Comparison of ENCODE assay signal across 8 mouse cellular contexts in the genomic region with DNA sequence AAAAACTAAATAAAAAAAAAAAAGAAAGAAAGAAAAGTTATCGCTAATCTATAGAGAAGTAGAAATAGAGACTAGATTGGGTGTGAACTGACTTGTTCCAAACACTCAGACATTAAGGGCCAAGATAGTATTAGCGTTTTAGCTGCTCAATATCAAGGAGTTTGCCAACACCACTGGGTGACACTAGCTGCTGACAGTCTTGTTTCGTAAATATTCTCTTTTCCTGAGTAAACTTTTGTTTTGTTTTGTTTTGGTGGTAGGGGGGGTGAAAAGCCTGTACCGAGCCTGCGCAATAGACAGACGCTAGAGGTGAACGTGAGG. TPM values are rescaled to one million over a fixed set of nuclear protein-coding genes. Genes with fewer than 3 reads are reported as not detected.
DNase-seq lines count a peak whose midpoint lies in the region; ATAC-seq and TF ChIP-seq lines count a peak whose summit lies in the region.

No protein-coding gene starts in this region.

- no peak overlapping the region for H3K9ac ChIP-seq in limb, embryonic 11.5 days (ENCODE audit: low read length)
- H3K9ac ChIP-seq in neural tube, embryonic 15.5 days (replicated peaks) = no peak overlapping the region

- peaks cover 5% of the 10 kb centered on the region; the same call in 1 of the 2 replicates for H3K4me1 ChIP-seq in lung, adult 2 months (ENCODE audit: control insufficient read depth, insufficient read depth, low read length)
- H3K4me1 ChIP-seq in forebrain, embryonic 10.5 days = peaks cover 13% of the 10 kb centered on the region
- no peaks in the 10 kb centered on the region for H3K4me1 ChIP-seq in limb, embryonic 11.5 days (ENCODE audit: control insufficient read depth, insufficient read depth, low read length)
- H3K4me1 ChIP-seq in neural tube, embryonic 15.5 days = peaks cover 29% of the 10 kb centered on the region

- TF ChIP-seq POLR2A in lung, adult 2 months (IDR thresholded peaks at IDR 0.05; ENCODE audit: borderline replicate concordance, extremely low read depth, low read depth, low read length) = no peak

- H3K27me3 ChIP-seq in forebrain, embryonic 10.5 days (ENCODE audit: poor library complexity, severe bottlenecking) = no peaks in the 10 kb centered on the region
- H3K27me3 ChIP-seq in limb, embryonic 11.5 days (ENCODE audit: control insufficient read depth, insufficient read depth, low read length) = no peaks in the 10 kb centered on the region
- H3K27me3 ChIP-seq in neural tube, embryonic 15.5 days (replicated peaks) = no peaks in the 10 kb centered on the region

- 0 out of 2 replicates have a peak, but pooled peaks cover 4% of the 10 kb centered on the region for H3K9me3 ChIP-seq in forebrain, embryonic 10.5 days
- H3K9me3 ChIP-seq in limb, embryonic 11.5 days (ENCODE audit: control insufficient read depth, low read length) = no peaks in the 10 kb centered on the region
- H3K9me3 ChIP-seq in neural tube, embryonic 15.5 days (replicated peaks) = no peaks in the 10 kb centered on the region

- peak overlapping the region; percentile 38; the same call in 1 of the 2 replicates for H3K4me2 ChIP-seq in limb, embryonic 11.5 days (ENCODE audit: low read depth, severe bottlenecking)
- peak overlapping the region; percentile 51 for H3K4me2 ChIP-seq in neural tube, embryonic 15.5 days

- H3K4me3 ChIP-seq in lung, adult 2 months (replicated peaks; ENCODE audit: extremely low read depth, low read depth, low read length) = peak overlapping the region; percentile 67
- peak overlapping the region; percentile 81 for H3K4me3 ChIP-seq in forebrain, embryonic 10.5 days
- H3K4me3 ChIP-seq in limb, embryonic 11.5 days (ENCODE audit: low read depth, low read length) = peak overlapping the region; percentile 12; the same call in 1 of the 2 replicates
- peak overlapping the region; percentile 65 for H3K4me3 ChIP-seq in neural tube, embryonic 15.5 days (replicated peaks)

- 20% methylated on average over 7 of the region's 7 CpGs for WGBS in lung, adult 2 months
- 16% methylated on average over 7 of the region's 7 CpGs for WGBS in forebrain, embryonic 10.5 days
- WGBS in limb, embryonic 11.5 days = 7% methylated on average over 7 of the region's 7 CpGs
- 27% methylated on average over 7 of the region's 7 CpGs for WGBS in neural tube, embryonic 15.5 days

- no peak for DNase-seq in lung, adult 2 months
- no peak for DNase-seq in lung, postnatal 36 days
- DNase-seq in forebrain, embryonic 10.5 days (ENCODE audit: extremely low spot score, low spot score) = no peak
- no peak for DNase-seq in limb, embryonic 11.5 days (ENCODE audit: low spot score)
- no peak for DNase-seq in embryo, embryonic 9.5 days (ENCODE audit: extremely low spot score)
- DNase-seq in cerebellum, postnatal 14 days = no peak
- DNase-seq in layer of hippocampus, adult 8-10 months (ENCODE audit: low spot score in 2 of 2) = no peak

- peak overlapping the region; percentile 53; the same call in 1 of the 2 replicates for H3K27ac ChIP-seq in forebrain, embryonic 10.5 days
- no peak overlapping the region for H3K27ac ChIP-seq in limb, embryonic 11.5 days (replicated peaks; ENCODE audit: low read depth, low read length)
- H3K27ac ChIP-seq in neural tube, embryonic 15.5 days (replicated peaks) = peak overlapping the region; percentile 68; the same call in 1 of the 2 replicates

- H3K36me3 ChIP-seq in forebrain, embryonic 10.5 days (replicated peaks) = peaks cover 8% of the 10 kb centered on the region; the same call in 1 of the 2 replicates
- no peaks in the 10 kb centered on the region for H3K36me3 ChIP-seq in limb, embryonic 11.5 days (ENCODE audit: control insufficient read depth, insufficient read depth, low read length)
- H3K36me3 ChIP-seq in neural tube, embryonic 15.5 days = no peaks in the 10 kb centered on the region

- no peak for TF ChIP-seq CTCF in lung, adult 2 months (IDR thresholded peaks at IDR 0.05; ENCODE audit: insufficient read depth, low read length)

- no peak for ATAC-seq in limb, embryonic 11.5 days (ENCODE audit: insufficient number of reproducible peaks, low FRiP score, low TSS enrichment, low read depth)
- no peak for ATAC-seq in neural tube, embryonic 15.5 days (ENCODE audit: low FRiP score)

RNA-seq across cellular contexts. Expression of a gene that starts 0.4 kb away (rescaled TPM):
- polyA plus RNA-seq in lung, adult 2 months (2012; rRNA removed) = 31.0 and 43.3 TPM in 2 replicates
- polyA plus RNA-seq in forebrain, embryonic 10.5 days (2016; fragmentation: Nextera tagmentation; extraction: Ambion mirVana) = 40.3 and 40.8 TPM in 2 replicates
- polyA plus RNA-seq in limb, embryonic 11.5 days (2014; fragmentation: Nextera tagmentation; extraction: Ambion mirVana) = 34.5 and 34.7 TPM in 2 replicates
- 40.0 and 40.4 TPM in 2 replicates for polyA plus RNA-seq in neural tube, embryonic 15.5 days (2015; fragmentation: Nextera tagmentation; extraction: Ambion mirVana)
- total RNA-seq in layer of hippocampus, adult 8-10 months (2022) = 10 to 100 TPM; 72.4 to 77.1 (median 75.7) TPM

RNA-seq across cellular contexts. Expression of a gene that starts 18.7 kb away (rescaled TPM):
- 0.84 and 1.0 TPM in 2 replicates for polyA plus RNA-seq in lung, adult 2 months (2012; rRNA removed)
- 0.87 and 1.0 TPM in 2 replicates for polyA plus RNA-seq in forebrain, embryonic 10.5 days (2016; fragmentation: Nextera tagmentation; extraction: Ambion mirVana)
- 0.97 and 1.5 TPM in 2 replicates for polyA plus RNA-seq in limb, embryonic 11.5 days (2014; fragmentation: Nextera tagmentation; extraction: Ambion mirVana)
- polyA plus RNA-seq in neural tube, embryonic 15.5 days (2015; fragmentation: Nextera tagmentation; extraction: Ambion mirVana) = 5.7 and 6.5 TPM in 2 replicates
- total RNA-seq in layer of hippocampus, adult 8-10 months (2022) = 10 to 100 TPM in 2 of 4 experiments, 1 to 10 TPM in 2; 8.8 to 11.8 (median 10.1) TPM

RNA-seq across cellular contexts. Expression of a gene that starts 37.3 kb away (rescaled TPM):
- polyA plus RNA-seq in lung, adult 2 months (2012; rRNA removed) = 12.2 and 13.6 TPM in 2 replicates
- polyA plus RNA-seq in forebrain, embryonic 10.5 days (2016; fragmentation: Nextera tagmentation; extraction: Ambion mirVana) = 10.4 and 14.0 TPM in 2 replicates
- 5.2 and 5.4 TPM in 2 replicates for polyA plus RNA-seq in limb, embryonic 11.5 days (2014; fragmentation: Nextera tagmentation; extraction: Ambion mirVana)
- 21.0 and 26.8 TPM in 2 replicates for polyA plus RNA-seq in neural tube, embryonic 15.5 days (2015; fragmentation: Nextera tagmentation; extraction: Ambion mirVana)
- total RNA-seq in layer of hippocampus, adult 8-10 months (2022) = 10 to 100 TPM; 41.3 to 61.5 (median 50.7) TPM

RNA-seq across cellular contexts. Expression of a gene that starts 43.0 kb away (rescaled TPM):
- 73.7 and 74.0 TPM in 2 replicates for polyA plus RNA-seq in lung, adult 2 months (2012; rRNA removed)
- 25.0 and 27.3 TPM in 2 replicates for polyA plus RNA-seq in forebrain, embryonic 10.5 days (2016; fragmentation: Nextera tagmentation; extraction: Ambion mirVana)
- 9.4 and 11.4 TPM in 2 replicates for polyA plus RNA-seq in limb, embryonic 11.5 days (2014; fragmentation: Nextera tagmentation; extraction: Ambion mirVana)
- polyA plus RNA-seq in neural tube, embryonic 15.5 days (2015; fragmentation: Nextera tagmentation; extraction: Ambion mirVana) = 46.9 and 47.3 TPM in 2 replicates
- total RNA-seq in layer of hippocampus, adult 8-10 months (2022) = 10 to 100 TPM; 39.3 to 50.9 (median 41.9) TPM

RNA-seq across cellular contexts. Expression of a gene that starts 51.2 kb away (rescaled TPM):
- 19.0 and 32.4 TPM in 2 replicates for polyA plus RNA-seq in lung, adult 2 months (2012; rRNA removed)
- polyA plus RNA-seq in forebrain, embryonic 10.5 days (2016; fragmentation: Nextera tagmentation; extraction: Ambion mirVana) = 45.6 TPM in 2 replicates
- polyA plus RNA-seq in limb, embryonic 11.5 days (2014; fragmentation: Nextera tagmentation; extraction: Ambion mirVana) = 34.4 and 41.7 TPM in 2 replicates
- 63.0 and 67.4 TPM in 2 replicates for polyA plus RNA-seq in neural tube, embryonic 15.5 days (2015; fragmentation: Nextera tagmentation; extraction: Ambion mirVana)
- total RNA-seq in layer of hippocampus, adult 8-10 months (2022) = 100 to 1,000 TPM in 3 of 4 experiments, 10 to 100 TPM in 1; 97.8 to 120 (median 109) TPM

Comparison
In these comparisons a context has a peak if more than half of its experiments do, and no peak if none do; other contexts are left out.
1. H3K4me3 ChIP-seq: peak in every context shown above with its lines; median percentile 81 in forebrain, embryonic 10.5 days; 67 in lung, adult 2 months; 65 in neural tube, embryonic 15.5 days; 12 in limb, embryonic 11.5 days.